Mouse (Mus musculus) heart, postnatal 0 days (tissue): Measurements from ENCODE around the gene Slc25a41.

Source experiments
- CTCF ChIP-seq: IDR thresholded peaks from 2 replicates; pipeline ENCODE4 v1.5.1; 2016; ENCODE audit warnings: antibody characterized with exemption, control low read depth, low read depth
- EP300 ChIP-seq: IDR thresholded peaks from 2 replicates; pipeline ENCODE4 v1.6.1; 2016; ENCODE audit warnings: antibody characterized with exemption, low read depth

DNA sequence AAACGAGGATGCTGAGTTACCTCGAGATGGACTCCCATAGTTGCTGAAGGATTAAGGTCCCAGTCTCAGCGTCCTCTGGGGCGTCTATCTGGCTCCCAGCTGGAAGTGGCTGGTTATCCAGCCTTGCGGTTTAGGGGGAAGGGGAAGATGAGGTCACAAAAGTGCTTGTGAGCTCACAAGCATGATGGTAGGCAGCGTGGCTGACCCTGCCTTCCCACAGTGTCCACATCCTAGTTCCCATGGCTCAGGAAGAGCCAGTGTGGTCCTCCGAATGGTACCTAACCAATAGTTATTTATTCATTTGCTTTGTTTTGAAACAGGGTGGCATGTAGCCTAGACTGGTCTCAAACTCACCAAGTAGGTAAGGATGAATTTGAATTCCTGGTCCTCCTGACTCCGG, at the start of gene Slc25a41:
- TF ChIP-seq CTCF (no peak), EP300 (no peak)
